Mouse (Mus musculus): ENCODE measurements around the gene Plppr3. TPM values are rescaled to one million over a fixed set of nuclear protein-coding genes. Genes with fewer than 3 reads are reported as not detected.

Plppr3 gene
- total RNA-seq, 1 experiment: 3.7 TPM

- TF ChIP-seq MAFK (IDR thresholded peaks at IDR 0.05; ENCODE audit: insufficient read depth, low read depth, low read length) (no peak), HCFC1 (IDR thresholded peaks at IDR 0.05; ENCODE audit: borderline replicate concordance, insufficient read depth, low read length) (no peak), ZNF384 (IDR thresholded peaks at IDR 0.05; ENCODE audit: low read depth, low read length) (no peak)
- Histone ChIP-seq H3K36me3 (ENCODE audit: control insufficient read depth, insufficient read depth, low read length, poor library complexity, severe bottlenecking) (peaks cover 77% of the 10 kb centered on the region), H3K4me3 (ENCODE audit: insufficient read depth in 1 of 2, low read depth in 1 of 2, low read length in 2 of 2, poor library complexity in 1 of 2, severe bottlenecking in 1 of 2) (no peak overlapping the region), H3K4me1 (ENCODE audit: control insufficient read depth in 2 of 2, insufficient read depth in 2 of 2, low read length in 2 of 2, poor library complexity in 1 of 2) (peaks cover 0 to 35% of the 10 kb centered on the region in 2 experiments; a peak in 1 of 4 replicates), H3K9ac (ENCODE audit: insufficient read depth, low read depth, low read length, poor library complexity, severe bottlenecking) (no peak overlapping the region), H3K9me3 (ENCODE audit: control insufficient read depth, insufficient read depth, low read depth, low read length) (no peaks in the 10 kb centered on the region), H3K27ac (ENCODE audit: insufficient read depth, low read depth, low read length, poor library complexity, severe bottlenecking) (no peak overlapping the region)
- in situ Hi-C loops (cut with MboI; ENCODE audit: low sequenced_read_pairs in 2 of 2, unreplicated experiment in 2 of 2): no loop called here
- DNase-seq (ENCODE audit: low read depth, low spot score): no peak
Observed at GRCm38 (mm10) chr10:79860079-79860911, 14.1 kb downstream of the Plppr3 start.

- Histone ChIP-seq H3K4me1 (ENCODE audit: control insufficient read depth in 2 of 2, insufficient read depth in 2 of 2, low read length in 2 of 2, poor library complexity in 1 of 2) (peaks cover 0 to 35% of the 10 kb centered on the region in 2 experiments; a peak in 1 of 4 replicates), H3K9ac (ENCODE audit: insufficient read depth, low read depth, low read length, poor library complexity, severe bottlenecking) (no peak overlapping the region), H3K9me3 (ENCODE audit: control insufficient read depth, insufficient read depth, low read depth, low read length) (no peaks in the 10 kb centered on the region), H3K4me3 (ENCODE audit: insufficient read depth in 1 of 2, low read depth in 1 of 2, low read length in 2 of 2, poor library complexity in 1 of 2, severe bottlenecking in 1 of 2) (no peak overlapping the region), H3K36me3 (ENCODE audit: control insufficient read depth, insufficient read depth, low read length, poor library complexity, severe bottlenecking) (peaks cover 77% of the 10 kb centered on the region), H3K27ac (ENCODE audit: insufficient read depth, low read depth, low read length, poor library complexity, severe bottlenecking) (no peak overlapping the region)
- no peak for TF ChIP-seq ZC3H11A (IDR thresholded peaks at IDR 0.05; ENCODE audit: borderline replicate concordance, low read depth, low read length)
- no peak for TF ChIP-seq CHD2 (IDR thresholded peaks at IDR 0.05; ENCODE audit: low read depth, low read length)
- no peak for TF ChIP-seq ZNF384 (IDR thresholded peaks at IDR 0.05; ENCODE audit: low read depth, low read length)
- no peak for TF ChIP-seq MAFK (IDR thresholded peaks at IDR 0.05; ENCODE audit: insufficient read depth, low read depth, low read length)
- no peak for TF ChIP-seq HCFC1 (IDR thresholded peaks at IDR 0.05; ENCODE audit: borderline replicate concordance, insufficient read depth, low read length)
- DNase-seq (ENCODE audit: low read depth, low spot score): no peak
- in situ Hi-C loops (cut with MboI; ENCODE audit: low sequenced_read_pairs in 2 of 2, unreplicated experiment in 2 of 2): no loop called here
Observed at GRCm38 (mm10) chr10:79859116-79859515, 15.3 kb downstream of the Plppr3 start.

- Histone ChIP-seq H3K9ac (ENCODE audit: insufficient read depth, low read depth, low read length, poor library complexity, severe bottlenecking) (no peak overlapping the region), H3K9me3 (ENCODE audit: control insufficient read depth, insufficient read depth, low read depth, low read length) (no peaks in the 10 kb centered on the region), H3K36me3 (ENCODE audit: control insufficient read depth, insufficient read depth, low read length, poor library complexity, severe bottlenecking) (peaks cover 76% of the 10 kb centered on the region), H3K4me1 (ENCODE audit: control insufficient read depth in 2 of 2, insufficient read depth in 2 of 2, low read length in 2 of 2, poor library complexity in 1 of 2) (peaks cover 0 to 35% of the 10 kb centered on the region in 2 experiments; a peak in 1 of 4 replicates), H3K27ac (ENCODE audit: insufficient read depth, low read depth, low read length, poor library complexity, severe bottlenecking) (no peak overlapping the region), H3K4me3 (ENCODE audit: insufficient read depth in 1 of 2, low read depth in 1 of 2, low read length in 2 of 2, poor library complexity in 1 of 2, severe bottlenecking in 1 of 2) (no peak overlapping the region; a peak in 1 of 4 replicates)
- in situ Hi-C loops (cut with MboI; ENCODE audit: low sequenced_read_pairs in 2 of 2, unreplicated experiment in 2 of 2): no loop called here
- no peak for DNase-seq (ENCODE audit: low read depth, low spot score)
- no peak for TF ChIP-seq ZNF384 (IDR thresholded peaks at IDR 0.05; ENCODE audit: low read depth, low read length)
- no peak for TF ChIP-seq ZC3H11A (IDR thresholded peaks at IDR 0.05; ENCODE audit: borderline replicate concordance, low read depth, low read length)
- TF ChIP-seq HCFC1 (IDR thresholded peaks at IDR 0.05; ENCODE audit: borderline replicate concordance, insufficient read depth, low read length): no peak
- no peak for TF ChIP-seq MAFK (IDR thresholded peaks at IDR 0.05; ENCODE audit: insufficient read depth, low read depth, low read length)
- no peak for TF ChIP-seq CHD2 (IDR thresholded peaks at IDR 0.05; ENCODE audit: low read depth, low read length)
Observed at GRCm38 (mm10) chr10:79858416-79859074, 15.9 kb downstream of the Plppr3 start.

- Histone ChIP-seq H3K9ac (ENCODE audit: insufficient read depth, low read depth, low read length, poor library complexity, severe bottlenecking) (no peak overlapping the region), H3K9me3 (ENCODE audit: control insufficient read depth, insufficient read depth, low read depth, low read length) (no peaks in the 10 kb centered on the region), H3K27ac (ENCODE audit: insufficient read depth, low read depth, low read length, poor library complexity, severe bottlenecking) (no peak overlapping the region), H3K4me3 (ENCODE audit: insufficient read depth in 1 of 2, low read depth in 1 of 2, low read length in 2 of 2, poor library complexity in 1 of 2, severe bottlenecking in 1 of 2) (peak overlapping the region in 1 of 2 experiments; percentile 94; a peak in 2 of 4 replicates), H3K36me3 (ENCODE audit: control insufficient read depth, insufficient read depth, low read length, poor library complexity, severe bottlenecking) (peaks cover 70% of the 10 kb centered on the region), H3K4me1 (ENCODE audit: control insufficient read depth in 2 of 2, insufficient read depth in 2 of 2, low read length in 2 of 2, poor library complexity in 1 of 2) (peaks cover 0 to 35% of the 10 kb centered on the region in 2 experiments; a peak in 1 of 4 replicates)
- in situ Hi-C loops (cut with MboI; ENCODE audit: low sequenced_read_pairs in 2 of 2, unreplicated experiment in 2 of 2): no loop called here
- TF ChIP-seq CHD2 (IDR thresholded peaks at IDR 0.05; ENCODE audit: low read depth, low read length): no peak
- TF ChIP-seq ZNF384 (IDR thresholded peaks at IDR 0.05; ENCODE audit: low read depth, low read length): no peak
- TF ChIP-seq ZC3H11A (IDR thresholded peaks at IDR 0.05; ENCODE audit: borderline replicate concordance, low read depth, low read length): no peak
- no peak for TF ChIP-seq HCFC1 (IDR thresholded peaks at IDR 0.05; ENCODE audit: borderline replicate concordance, insufficient read depth, low read length)
- TF ChIP-seq MAFK (IDR thresholded peaks at IDR 0.05; ENCODE audit: insufficient read depth, low read depth, low read length): no peak
- no peak for DNase-seq (ENCODE audit: low read depth, low spot score)
Observed at GRCm38 (mm10) chr10:79857894-79858293, 16.5 kb downstream of the Plppr3 start.
